Mouse (Mus musculus): ENCODE data around the gene Krt81.

DNA sequence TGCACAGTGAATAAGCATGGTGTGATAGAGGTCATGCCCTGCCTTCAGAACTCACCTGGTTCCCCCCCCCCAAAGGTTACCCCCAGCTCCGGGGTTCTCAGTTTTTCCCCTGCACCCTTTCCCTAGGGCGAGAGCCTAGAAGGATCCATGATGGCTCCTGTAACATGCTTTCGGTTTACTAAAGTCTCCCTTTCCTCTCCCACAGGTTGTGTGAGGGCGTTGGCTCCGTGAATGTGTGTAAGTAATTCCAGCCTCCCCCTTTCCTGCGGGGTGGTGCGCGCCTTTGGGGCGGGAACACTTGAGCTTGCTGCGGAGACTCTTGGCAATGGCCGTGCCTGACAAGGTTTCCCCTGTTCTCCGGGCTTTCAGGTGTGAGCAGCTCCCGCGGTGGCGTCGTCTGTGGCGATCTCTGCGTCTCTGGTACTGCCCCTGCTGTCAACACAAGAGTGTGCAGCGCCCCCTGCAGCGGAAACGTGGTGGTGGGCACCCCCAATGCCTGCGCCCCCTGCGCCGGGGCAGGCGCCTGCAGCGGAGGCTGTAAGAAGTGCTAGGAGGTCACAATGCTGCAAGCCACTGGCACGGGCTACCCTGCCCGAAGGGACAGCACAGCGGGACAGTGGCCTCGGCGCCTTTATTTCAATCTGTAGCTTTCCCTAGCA lies 15.6 kb upstream of the Krt81 start:
- TF ChIP-seq CTCF (IDR thresholded peaks at IDR 0.05; ENCODE audit: low read depth) (peak; percentile 49; the same call in 1 of the 2 replicates), EP300 (IDR thresholded peaks at IDR 0.05; ENCODE audit: low read depth) (no peak)
